Mouse (Mus musculus) inflammation-experienced regulatory T-cells, adult 16 weeks (primary cell): Measurements from ENCODE around the gene Cep128. TPM values are rescaled to one million over a fixed set of nuclear protein-coding genes. Genes with fewer than 3 reads are reported as not detected.

ENCODE experiments used
- polyA plus RNA-seq: library from polyadenylated mRNA; unstranded; fragments of 100-300 nt; shearing (Covaris generic); gene quantifications from one replicate; pipeline ENCODE4 v1.2.1, GENCODE M21; 2017

Gene Cep128
- 11.8 TPM for polyA plus RNA-seq

GRCm38 (mm10) chr12:91384281-91385017, at the start of gene Cep128, which contains the start of gene Tshr:
Gene Cep128, minus strand, starts transcription at chr12:91384409.
Gene Tshr, plus strand, starts transcription at chr12:91384563.

Other genes starting within 250 kb of the Cep128 start
- gene Tshr, start 154 bp upstream of the Cep128 start, polyA plus RNA-seq: not detected
- gene Gtf2a1, start 206.1 kb upstream of the Cep128 start, polyA plus RNA-seq: 47.6 TPM